Mouse (Mus musculus) bone marrow, adult 2 months (tissue): ENCODE results near the gene Camk2g.

ENCODE experiments used
- CTCF ChIP-seq: fragments of 200-500 bp; IDR thresholded peaks from 2 replicates; pipeline ENCODE4 v1.5.1; 2011; ENCODE audit warnings: low read length, control low read depth; ENCODE audit not compliant: control insufficient read depth, insufficient read depth
- POLR2A ChIP-seq: fragments of 200-500 bp; IDR thresholded peaks from 2 replicates; pipeline ENCODE4 v1.6.1; 2011; ENCODE audit warnings: low read depth, mild to moderate bottlenecking, control low read depth, low read length, borderline replicate concordance; ENCODE audit not compliant: control insufficient read depth

DNA sequence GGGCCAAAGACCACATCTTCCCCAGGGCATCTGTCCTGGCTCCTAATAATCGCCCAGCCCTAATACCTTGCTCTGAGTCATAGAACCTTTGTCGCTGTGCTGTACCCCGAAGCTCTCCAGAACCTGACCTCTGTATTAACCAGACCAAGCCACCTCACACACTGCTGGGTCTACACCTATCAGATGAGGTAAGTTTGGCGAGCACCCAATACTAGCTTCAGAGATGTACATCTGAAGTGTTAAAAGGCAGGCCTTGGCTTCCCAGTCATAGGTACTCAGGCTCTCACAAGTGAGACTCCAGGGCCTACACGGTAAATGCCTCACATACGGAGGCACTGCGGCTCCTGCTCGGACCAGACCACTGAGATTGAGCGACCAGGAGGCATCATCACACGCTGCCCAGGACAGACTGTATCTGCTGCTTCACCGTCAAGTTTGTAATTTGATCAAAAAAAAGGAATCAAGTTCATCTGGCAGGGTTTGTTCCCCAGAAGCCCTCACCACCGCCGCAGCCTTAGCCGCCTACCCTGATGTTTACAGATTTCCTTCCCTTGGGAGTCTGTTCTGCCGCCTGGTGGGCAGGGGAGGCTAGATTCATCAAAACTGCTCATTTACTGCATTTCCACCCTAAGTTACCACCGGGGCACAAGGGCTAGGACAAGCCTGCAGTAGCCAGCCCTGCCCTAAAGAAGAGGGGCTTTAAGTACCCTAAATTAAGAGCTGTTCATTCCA, 2.2 kb downstream of the Camk2g start:
- no peak for TF ChIP-seq POLR2A
- no peak; the same call in 1 of the 2 replicates for TF ChIP-seq CTCF
